Mouse (Mus musculus) cortical plate, adult 2 months (tissue): ENCODE results near the gene Gm9999. TPM values are rescaled to one million over a fixed set of nuclear protein-coding genes. Genes with fewer than 3 reads are reported as not detected.
"Not testable (repeated sequence)": the region's sequence is repeated elsewhere in the genome, so short reads cannot be mapped to it uniquely, and the experiment has no call there.

Experiments
- H3K27ac ChIP-seq: fragments of 200-500 bp; 2 replicates; pipeline ENCODE4 v1.5.1; 2012; ENCODE audit warnings: low read length, control low read depth, inconsistent platforms; ENCODE audit not compliant: insufficient read depth
- H3K4me1 ChIP-seq: fragments of 200-500 bp; 2 replicates; pipeline ENCODE4 v1.6.1; 2011; ENCODE audit warnings: low read length; ENCODE audit not compliant: control insufficient read depth, insufficient read depth
- H3K4me3 ChIP-seq: fragments of 200-500 bp; 2 replicates; pipeline ENCODE4 v1.5.1; 2011; ENCODE audit warnings: mild to moderate bottlenecking, low read length, control low read depth; ENCODE audit not compliant: insufficient read depth
- CTCF ChIP-seq: fragments of 200-500 bp; IDR thresholded peaks from 2 replicates; pipeline ENCODE4 v1.5.1; 2011; ENCODE audit warnings: mild to moderate bottlenecking, control low read depth, low read length; ENCODE audit not compliant: insufficient read depth; ENCODE audit errors: extremely low read depth
- POLR2A ChIP-seq: fragments of 200-500 bp; IDR thresholded peaks from 2 replicates; pipeline ENCODE4 v1.6.1; 2011; ENCODE audit warnings: mild to moderate bottlenecking, low read length, control low read depth; ENCODE audit not compliant: insufficient read depth; ENCODE audit errors: extremely low read depth
- polyA plus RNA-seq: library from polyadenylated mRNA; depleted of rRNA; stranded (reverse); fragments of >200 nt; gene quantifications from 2 replicates; pipeline ENCODE4 v1.2.3, GENCODE M21; 2012

The Gm9999 gene
- polyA plus RNA-seq, 1 experiment, result not detected

- Histone ChIP-seq H3K4me1 (no peaks in the 10 kb centered on the region), H3K4me3 (no peak overlapping the region), H3K27ac (no peak overlapping the region)
- TF ChIP-seq POLR2A (no peak), CTCF (no peak)
Measured at GRCm38 (mm10) chr7:46974648-46975047, 8.7 kb upstream of the Gm9999 start.

GRCm38 (mm10) chr7:46975456-46975855 lies 7.9 kb upstream of the Gm9999 start:
- TF ChIP-seq CTCF (no peak), POLR2A (no peak)
- Histone ChIP-seq H3K27ac (no peak overlapping the region), H3K4me3 (no peak overlapping the region), H3K4me1 (no peaks in the 10 kb centered on the region)

DNA sequence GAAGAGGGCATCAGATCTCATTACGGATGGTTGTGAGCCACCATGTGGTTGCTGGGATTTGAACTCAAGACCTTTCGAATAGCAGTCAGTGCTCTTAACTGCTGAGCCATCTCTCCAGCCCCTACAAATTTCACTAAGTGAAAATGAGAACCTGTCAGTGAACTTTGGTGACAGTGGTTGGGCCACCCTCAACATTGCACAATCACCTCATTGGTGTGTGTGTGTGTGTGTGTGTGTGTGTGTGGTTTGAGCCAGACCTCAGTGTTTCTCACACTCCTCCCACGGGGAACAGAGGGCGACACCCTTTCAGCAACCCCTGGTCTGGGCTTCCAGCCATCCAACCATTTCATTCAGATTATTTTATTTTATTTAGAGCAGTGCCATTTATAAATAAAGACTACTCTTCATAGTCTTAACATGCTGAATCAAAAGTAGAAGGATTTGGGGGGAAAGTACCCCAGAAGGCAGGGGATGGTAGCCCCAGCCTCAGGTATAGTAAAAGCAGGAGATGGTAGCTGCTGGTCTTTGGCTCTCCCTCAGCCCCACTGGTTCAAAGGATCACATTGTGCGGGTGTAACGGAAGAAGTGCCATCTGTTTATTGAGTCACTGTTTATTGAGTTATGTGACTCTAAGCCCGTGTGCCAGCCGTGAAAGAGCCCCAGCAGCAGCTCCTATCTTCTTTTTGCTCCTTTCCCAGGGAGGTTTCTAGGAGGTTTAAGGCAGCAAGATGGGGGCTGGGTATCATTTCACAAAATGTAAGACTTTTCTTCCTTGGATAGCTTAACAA lies 2.5 kb downstream of the Gm9999 start:
- TF ChIP-seq POLR2A (no peak), CTCF (no peak)
- Histone ChIP-seq H3K4me3 (no peak overlapping the region), H3K4me1 (no peaks in the 10 kb centered on the region), H3K27ac (no peak overlapping the region)

DNA sequence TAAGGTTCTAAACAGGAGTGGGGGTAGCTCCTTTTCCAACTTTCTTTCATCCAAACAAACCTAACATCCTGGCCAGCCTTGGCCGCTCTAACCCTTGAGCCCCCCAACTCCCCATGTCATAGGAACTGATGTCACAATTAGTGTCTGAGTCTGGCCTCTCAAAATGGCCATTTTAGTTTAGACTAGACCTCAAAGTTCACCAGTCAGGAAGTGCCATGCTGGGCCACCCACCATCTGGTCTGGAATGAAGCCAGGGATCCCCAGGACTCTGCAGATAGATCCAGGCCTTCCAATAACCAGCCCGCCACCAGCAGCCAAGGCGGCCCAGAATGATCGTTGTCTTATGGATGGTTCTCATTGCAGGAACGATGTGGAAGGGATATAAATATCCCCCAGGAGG lies 3.3 kb downstream of the Gm9999 start:
- no peak overlapping the region for H3K27ac ChIP-seq

DNA sequence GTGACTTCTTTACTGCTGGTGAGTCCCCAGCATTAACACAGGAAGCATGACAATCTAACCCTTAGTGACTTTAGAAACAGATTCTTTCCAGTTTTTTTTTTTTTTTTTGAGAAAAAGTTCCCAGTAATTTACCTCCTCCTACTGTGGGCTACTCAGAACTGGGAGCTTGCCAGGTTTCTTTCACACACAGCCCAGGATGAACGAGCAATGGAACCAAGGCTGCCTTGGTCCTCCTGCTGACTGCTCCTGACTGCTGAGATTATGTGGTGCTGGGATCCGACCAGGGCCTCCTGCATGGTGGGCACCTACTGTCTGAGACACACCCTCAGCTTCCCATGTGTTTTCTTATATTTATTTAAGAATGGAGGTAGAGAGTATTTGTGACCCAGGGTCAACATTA lies 3.7 kb downstream of the Gm9999 start:
- H3K27ac ChIP-seq, result no peak overlapping the region
- no peaks in the 10 kb centered on the region for H3K4me1 ChIP-seq
- TF ChIP-seq CTCF (no peak), POLR2A (no peak)
- no peak overlapping the region for H3K4me3 ChIP-seq

More for the DNA sequence above, 3.3 kb downstream of the Gm9999 start:
- TF ChIP-seq CTCF (no peak), POLR2A (no peak)
- Histone ChIP-seq H3K4me3 (no peak overlapping the region), H3K4me1 (no peaks in the 10 kb centered on the region)

DNA sequence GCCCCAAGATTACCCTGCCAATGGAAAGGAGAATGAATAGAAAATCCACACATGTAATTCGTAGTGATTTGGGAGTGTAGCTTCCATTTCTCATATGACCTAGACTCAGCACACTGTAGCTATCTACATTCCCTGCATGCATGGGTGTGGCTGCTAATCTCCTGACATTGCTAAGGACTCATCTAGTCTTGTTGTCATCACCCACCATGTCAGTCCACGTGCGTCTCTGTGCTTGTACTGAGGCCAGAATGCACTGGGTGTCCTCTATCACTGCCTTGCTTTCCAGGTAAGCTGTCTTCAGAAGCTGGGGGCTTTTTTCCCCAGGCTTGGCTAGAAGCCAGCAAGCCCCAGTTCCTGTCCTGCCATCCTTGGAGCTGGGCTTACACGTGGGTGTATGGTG lies 6.0 kb downstream of the Gm9999 start:
- H3K4me1 ChIP-seq, H3K27ac ChIP-seq, H3K4me3 ChIP-seq: not testable (repeated sequence)

DNA sequence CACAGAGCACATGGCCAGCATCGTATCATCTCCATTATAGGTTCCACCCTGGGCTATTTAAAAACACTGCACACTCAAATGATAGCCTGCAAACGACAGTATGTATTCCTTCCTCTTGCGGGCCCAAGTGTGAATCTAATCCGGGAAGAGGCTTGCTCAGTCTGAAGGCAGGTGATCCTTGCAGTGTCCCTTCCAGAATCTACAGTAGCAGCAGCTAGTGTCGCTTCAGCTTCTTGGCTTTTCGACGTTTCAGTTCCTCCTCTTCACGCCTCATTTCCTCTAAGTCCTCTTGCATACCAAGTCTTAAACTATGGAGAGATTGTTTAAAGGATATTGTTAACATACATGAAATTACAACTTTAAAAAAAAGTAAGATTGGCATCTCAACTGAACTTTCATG lies 9.7 kb downstream of the Gm9999 start:
- H3K27ac ChIP-seq, result no peak overlapping the region
- TF ChIP-seq CTCF (no peak), POLR2A (no peak)
- no peaks in the 10 kb centered on the region for H3K4me1 ChIP-seq

GRCm38 (mm10) chr7:46995558-46995957 lies 12.2 kb downstream of the Gm9999 start:
- H3K4me3 ChIP-seq, result no peak overlapping the region
- H3K4me1 ChIP-seq, result peaks cover 1% of the 10 kb centered on the region; the same call in 1 of the 2 replicates
- no peak overlapping the region for H3K27ac ChIP-seq
- TF ChIP-seq CTCF (no peak), POLR2A (no peak)

More for the DNA sequence above, 9.7 kb downstream of the Gm9999 start:
- no peak overlapping the region for H3K4me3 ChIP-seq

DNA sequence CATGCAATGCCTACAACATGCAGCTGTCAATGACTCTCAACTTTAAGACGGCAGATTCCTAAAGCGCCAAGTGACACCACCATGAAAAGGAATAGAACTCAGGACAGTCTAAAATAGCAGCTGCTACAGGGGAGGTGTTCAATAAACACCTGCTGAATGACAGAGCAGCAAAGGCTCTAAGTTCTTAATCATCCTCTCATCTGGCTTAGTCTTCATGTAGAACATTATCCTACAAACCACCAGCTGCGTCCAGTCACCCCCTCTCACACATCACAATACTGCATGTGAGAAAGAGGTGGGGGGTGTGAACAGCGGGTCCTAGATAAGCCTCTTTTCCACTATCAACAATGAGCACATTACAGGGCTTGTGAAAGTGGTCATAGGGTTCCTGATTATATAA lies 13.6 kb downstream of the Gm9999 start:
- peaks cover 6% of the 10 kb centered on the region for H3K4me1 ChIP-seq
- TF ChIP-seq CTCF (no peak), POLR2A (no peak)

GRCm38 (mm10) chr7:46997644-46998395 lies 14.4 kb downstream of the Gm9999 start:
- Histone ChIP-seq H3K4me1 (peaks cover 8% of the 10 kb centered on the region), H3K27ac (no peak overlapping the region), H3K4me3 (no peak overlapping the region)
- TF ChIP-seq POLR2A (no peak), CTCF (no peak)

More for the DNA sequence above, 13.6 kb downstream of the Gm9999 start:
- no peak overlapping the region for H3K4me3 ChIP-seq
- H3K27ac ChIP-seq, result no peak overlapping the region
